Mouse (Mus musculus) CD4-positive helper T cell, adult 2 months (primary cell): Measurements from ENCODE around the gene Ppp1r9a.

Source experiments
- DNase-seq: peaks from one replicate; pipeline ENCODE4 v3.0.0-alpha.2; 2012; ENCODE audit warnings: low read depth, missing footprints, low spot score

Gene Ppp1r9a

GRCm38 (mm10) chr6:5155313-5155927, 252.7 kb downstream of the Ppp1r9a start:
- DNase-seq, result no peak

GRCm38 (mm10) chr6:5156541-5157425, 254.1 kb downstream of the Ppp1r9a start:
- DNase-seq, result no peak

GRCm38 (mm10) chr6:5159385-5159791, 256.7 kb downstream of the Ppp1r9a start:
- DNase-seq, result no peak

GRCm38 (mm10) chr6:5162052-5162451, 259.3 kb downstream of the Ppp1r9a start:
- no peak for DNase-seq

- no peak for DNase-seq
Measured at GRCm38 (mm10) chr6:5163507-5164144, 260.9 kb downstream of the Ppp1r9a start.

GRCm38 (mm10) chr6:5164855-5165254, 262.1 kb downstream of the Ppp1r9a start:
- DNase-seq, result no peak

- DNase-seq, result no peak
Measured at GRCm38 (mm10) chr6:5167051-5167677, 264.4 kb downstream of the Ppp1r9a start.

GRCm38 (mm10) chr6:5168158-5168557, 265.4 kb downstream of the Ppp1r9a start:
- DNase-seq, result no peak

- no peak for DNase-seq
Measured at GRCm38 (mm10) chr6:5171418-5171817, 268.7 kb downstream of the Ppp1r9a start.

- DNase-seq, result no peak
Measured at GRCm38 (mm10) chr6:5172571-5172970, 269.9 kb downstream of the Ppp1r9a start.

GRCm38 (mm10) chr6:5174179-5174812, 271.6 kb downstream of the Ppp1r9a start:
- DNase-seq, result no peak

GRCm38 (mm10) chr6:5177967-5178891, 275.5 kb downstream of the Ppp1r9a start:
- DNase-seq, result no peak

GRCm38 (mm10) chr6:5179189-5179588, 276.5 kb downstream of the Ppp1r9a start:
- no peak for DNase-seq

GRCm38 (mm10) chr6:5180645-5181044, 277.9 kb downstream of the Ppp1r9a start:
- no peak for DNase-seq

GRCm38 (mm10) chr6:5186229-5186950, 283.7 kb downstream of the Ppp1r9a start:
- DNase-seq, result no peak

GRCm38 (mm10) chr6:5187586-5187985, 284.9 kb downstream of the Ppp1r9a start:
- no peak for DNase-seq

GRCm38 (mm10) chr6:5188036-5188435, 285.3 kb downstream of the Ppp1r9a start:
- DNase-seq, result no peak

GRCm38 (mm10) chr6:5188938-5189337, 286.2 kb downstream of the Ppp1r9a start:
- no peak for DNase-seq

GRCm38 (mm10) chr6:5189507-5189906, 286.8 kb downstream of the Ppp1r9a start:
- DNase-seq, result no peak

GRCm38 (mm10) chr6:5190761-5191160, 288.0 kb downstream of the Ppp1r9a start:
- DNase-seq, result no peak
